Mouse (Mus musculus): ENCODE measurements around the gene Cib2.

DNA sequence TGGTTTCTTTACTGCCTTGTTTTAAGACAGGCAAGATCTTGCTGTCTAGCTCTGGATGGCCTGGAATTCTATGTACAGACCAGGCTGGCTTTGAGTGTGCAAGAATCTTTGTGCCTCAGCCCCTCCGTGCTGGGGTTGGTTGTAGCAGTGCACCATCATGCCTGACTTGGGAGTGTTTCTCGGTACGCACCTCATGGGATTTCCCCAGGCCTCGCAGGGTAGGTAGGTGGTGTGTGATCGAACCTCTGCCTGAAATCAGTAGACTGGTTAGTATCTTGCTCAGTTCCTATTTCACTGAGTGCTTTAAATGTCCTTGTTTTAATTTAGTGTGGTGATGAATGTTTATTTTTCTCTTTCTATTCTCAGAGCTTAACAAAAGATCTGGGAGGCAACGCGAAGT, 42.9 kb upstream of the Cib2 start:
- TF ChIP-seq CTCF (IDR thresholded peaks at IDR 0.05; ENCODE audit: borderline replicate concordance, insufficient read depth, low read length) (no peak), POLR2A (IDR thresholded peaks at IDR 0.05; ENCODE audit: low read depth, low read length) (no peak)

All from embryonic fibroblast, embryonic 13.5 days (primary cell).